26 mouse cellular contexts compared by ENCODE assay signal in the genomic region with DNA sequence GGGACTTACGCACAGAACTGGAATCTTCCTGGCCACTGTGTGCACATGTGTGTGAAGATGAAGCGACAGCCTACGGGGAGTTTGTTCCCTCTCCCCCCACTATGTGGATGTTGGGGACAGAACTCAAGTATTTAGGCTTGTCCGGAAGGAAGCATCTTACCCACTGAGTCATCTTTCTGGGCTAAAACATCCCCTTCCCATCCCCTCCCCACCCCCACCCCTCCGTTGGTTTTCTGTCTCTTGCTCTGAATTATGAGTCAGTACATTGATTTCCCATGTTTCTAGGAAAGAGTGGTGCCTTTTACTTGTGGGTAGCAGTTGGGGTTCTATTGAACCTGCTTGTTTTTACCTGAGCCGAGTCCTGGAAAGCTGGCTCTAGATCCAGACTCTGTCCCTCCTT.
"Had no signal": no experiment of that assay in that cellular context is flagged by ENCODE, and none has a peak within 500 bp of the region (broad histone marks: within the 10 kb centered on the region; RNA-seq: fewer than 3 reads in every experiment).

No protein-coding gene starts in this region.

- H3K9me3 ChIP-seq: heart, embryonic 13.5 days; heart, embryonic 15.5 days; hindbrain, embryonic 13.5 days; hindbrain, embryonic 15.5 days; kidney, embryonic 15.5 days; limb, embryonic 13.5 days; limb, embryonic 15.5 days; liver, embryonic 12.5 days had no signal

- H3K27me3 ChIP-seq: kidney, embryonic 15.5 days had no signal

- H3K4me3 ChIP-seq: heart, adult 2 months; heart, embryonic 13.5 days; heart, embryonic 15.5 days; hindbrain, embryonic 13.5 days; hindbrain, embryonic 15.5 days; kidney, embryonic 15.5 days; limb, embryonic 13.5 days; limb, embryonic 15.5 days; liver, embryonic 12.5 days had no signal

- DNase-seq: gastrocnemius, postnatal 14 days; gastrocnemius, postnatal 36 days; heart, adult 11 months; heart, adult 2 months; heart, postnatal 14 days; heart, postnatal 36 days; kidney, adult 11 months; kidney, adult 2 months; kidney, adult 9 months; kidney, postnatal 14 days; kidney, postnatal 36 days; layer of hippocampus, adult 9-11 months; layer of hippocampus, postnatal 36 days; left cerebral cortex, postnatal 4 days had no signal

- H3K27ac ChIP-seq: heart, adult 2 months; heart, embryonic 13.5 days; heart, embryonic 15.5 days; hindbrain, embryonic 13.5 days; hindbrain, embryonic 15.5 days; hindbrain, postnatal 0 days; kidney, embryonic 15.5 days; kidney, postnatal 0 days; limb, embryonic 13.5 days; limb, embryonic 15.5 days; liver, embryonic 12.5 days had no signal

- H3K4me2 ChIP-seq: heart, embryonic 11.5 days; heart, embryonic 13.5 days; heart, embryonic 15.5 days; hindbrain, embryonic 13.5 days; hindbrain, embryonic 15.5 days; kidney, embryonic 15.5 days; limb, embryonic 13.5 days; limb, embryonic 15.5 days; liver, embryonic 12.5 days had no signal

- H3K9ac ChIP-seq: heart, embryonic 13.5 days; heart, embryonic 15.5 days; hindbrain, embryonic 13.5 days; hindbrain, embryonic 15.5 days; kidney, embryonic 15.5 days; limb, embryonic 13.5 days; limb, embryonic 15.5 days; liver, embryonic 12.5 days had no signal

- ATAC-seq: hindbrain, postnatal 0 days; intestine, embryonic 16.5 days; liver, embryonic 12.5 days had no signal
